Mouse (Mus musculus) large intestine, adult 2 months (tissue): ENCODE results near the gene Atg4c. TPM values are rescaled to one million over a fixed set of nuclear protein-coding genes. Genes with fewer than 3 reads are reported as not detected.

Source experiments
- DNase-seq: peaks from one replicate; pipeline ENCODE4 v3.0.0-alpha.2; 2012; ENCODE audit warnings: low read depth, low spot score
- WGBS: fragments of 180-500 bp; shearing (Covaris S2); methylation state at CpG from one replicate; pipeline ENCODE4 v1.1.7; 2018; 5-methylcytosine and 5-hydroxymethylcytosine counted together
- polyA plus RNA-seq: library from polyadenylated mRNA; depleted of rRNA; stranded (reverse); fragments of >200 nt; gene quantifications from 2 replicates; pipeline ENCODE4 v1.2.3, GENCODE M21; 2012

Atg4c gene
- polyA plus RNA-seq, 1 experiment, result 4.0 TPM

DNA sequence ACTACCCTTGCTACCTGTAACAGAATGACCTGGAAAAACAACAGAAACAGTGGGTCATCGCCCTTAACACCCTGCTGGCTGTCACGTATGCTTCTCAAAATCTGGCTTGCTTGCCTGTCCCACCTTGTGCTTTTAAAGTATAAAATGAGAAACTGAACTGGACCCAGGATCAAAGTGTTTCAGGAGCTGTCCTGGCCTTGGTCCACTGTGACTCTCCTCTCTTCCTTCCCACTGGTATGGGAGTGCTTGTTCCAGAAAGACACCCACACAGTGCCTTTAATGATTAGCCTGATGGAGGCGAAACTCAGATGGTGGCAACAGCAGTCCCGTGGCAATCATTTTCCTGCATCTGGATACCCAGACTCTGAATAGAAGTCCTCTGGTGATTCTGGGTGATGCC is 9.1 kb upstream of the Atg4c start:
- no peak for DNase-seq
- WGBS, result 62% methylated on average over 4 of the region's 4 CpGs

- DNase-seq, result no peak
- 72% methylated on average over 4 of the region's 4 CpGs for WGBS
Observed at GRCm38 (mm10) chr4:99185305-99185704, 8.4 kb upstream of the Atg4c start.

DNA sequence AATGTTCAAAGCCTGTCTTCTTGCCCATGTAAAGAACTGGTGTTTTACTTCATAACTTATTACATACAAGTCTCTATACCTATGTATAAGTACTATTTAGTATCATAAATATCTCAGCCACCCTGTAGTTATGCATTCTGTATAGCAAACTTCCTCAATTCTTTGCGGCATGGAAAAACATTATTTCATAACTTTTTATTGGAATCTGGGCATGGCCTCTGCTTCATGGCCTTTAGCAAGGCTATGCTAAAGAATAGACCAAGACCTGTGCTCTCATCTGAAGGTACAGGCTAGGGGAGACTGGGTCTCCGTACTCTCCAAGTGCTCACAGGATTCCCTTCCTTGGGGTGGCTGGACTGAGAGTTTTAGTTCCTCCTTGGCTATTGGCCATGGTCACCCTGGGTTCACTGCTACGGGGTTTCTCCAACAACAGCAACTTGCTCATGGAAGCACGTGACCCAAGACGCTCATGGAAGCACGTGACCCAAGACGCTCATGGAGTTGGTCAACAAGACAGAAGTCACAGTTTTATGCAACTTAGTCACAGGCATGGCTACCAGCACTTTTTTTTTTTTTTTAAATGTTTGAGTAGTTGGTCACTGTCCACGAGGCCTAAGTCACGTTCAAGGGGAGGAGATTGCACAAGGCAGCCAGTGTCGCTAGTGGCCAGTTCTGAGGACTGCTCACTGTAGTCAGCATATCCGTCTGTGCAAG is 7.2 kb upstream of the Atg4c start:
- 73% methylated on average over 11 of the region's 11 CpGs for WGBS
- no peak for DNase-seq

- DNase-seq, result no peak
- 70% methylated on average over 1 of the region's 1 CpGs for WGBS
Observed at GRCm38 (mm10) chr4:99192640-99193039, 1.1 kb upstream of the Atg4c start.

- WGBS, result 36% methylated on average over 6 of the region's 6 CpGs
- no peak for DNase-seq
Observed at GRCm38 (mm10) chr4:99193214-99193613, 520 bp upstream of the Atg4c start.

GRCm38 (mm10) chr4:99194826-99195225 is 1.1 kb downstream of the Atg4c start:
- WGBS, result 14% methylated on average over 5 of the region's 5 CpGs
- no peak for DNase-seq

DNA sequence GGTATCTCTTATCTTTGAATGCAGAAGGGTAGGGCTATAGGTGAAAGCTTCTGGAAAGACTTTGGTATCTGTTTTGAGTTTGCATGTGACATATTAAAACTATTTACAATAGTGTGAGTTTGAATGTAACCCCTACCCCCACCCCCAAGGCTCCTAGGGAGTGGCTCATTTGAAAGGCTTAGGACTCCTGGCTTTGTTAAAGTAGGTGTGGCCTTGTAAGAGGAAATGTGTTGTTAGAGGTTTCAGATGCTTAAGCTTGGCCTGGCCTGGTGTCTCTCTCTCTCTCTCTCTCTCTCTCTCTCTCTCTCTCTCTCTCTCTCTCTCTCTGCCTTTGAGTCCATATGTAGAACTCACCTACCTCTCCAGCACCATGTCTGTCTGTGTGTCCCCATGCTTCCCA is 5.0 kb downstream of the Atg4c start:
- no peak for DNase-seq

- WGBS, result 25% methylated on average over 13 of the region's 13 CpGs
- DNase-seq, result no peak
Observed at GRCm38 (mm10) chr4:99199757-99200251, 6.1 kb downstream of the Atg4c start.

- DNase-seq, result no peak
- 74% methylated on average over 7 of the region's 7 CpGs for WGBS
Observed at GRCm38 (mm10) chr4:99200383-99201136, 6.8 kb downstream of the Atg4c start.

DNA sequence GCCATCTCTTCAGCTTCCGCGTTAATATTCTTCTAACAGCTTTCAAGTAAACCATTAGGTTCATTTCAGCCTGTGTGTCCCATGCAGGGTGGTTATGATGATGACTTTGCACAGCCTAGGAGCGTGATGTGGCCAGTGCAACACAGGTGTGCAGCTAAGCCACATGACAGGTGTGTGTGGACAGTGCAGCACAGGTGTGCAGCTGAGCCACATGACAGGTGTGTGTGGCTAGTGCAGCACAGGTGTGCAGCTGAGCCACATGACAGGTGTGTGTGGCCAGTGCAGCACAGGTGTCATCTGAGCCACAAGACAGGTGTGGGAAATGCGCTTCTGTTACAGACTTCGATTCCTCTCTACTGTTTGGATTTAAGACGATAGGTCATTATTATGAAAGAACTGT is 12.0 kb downstream of the Atg4c start:
- no peak for DNase-seq
- WGBS, result 72% methylated on average over 6 of the region's 6 CpGs

GRCm38 (mm10) chr4:99206356-99206755 is 12.6 kb downstream of the Atg4c start:
- DNase-seq, result no peak
- WGBS, result 70% methylated on average over 3 of the region's 3 CpGs

DNA sequence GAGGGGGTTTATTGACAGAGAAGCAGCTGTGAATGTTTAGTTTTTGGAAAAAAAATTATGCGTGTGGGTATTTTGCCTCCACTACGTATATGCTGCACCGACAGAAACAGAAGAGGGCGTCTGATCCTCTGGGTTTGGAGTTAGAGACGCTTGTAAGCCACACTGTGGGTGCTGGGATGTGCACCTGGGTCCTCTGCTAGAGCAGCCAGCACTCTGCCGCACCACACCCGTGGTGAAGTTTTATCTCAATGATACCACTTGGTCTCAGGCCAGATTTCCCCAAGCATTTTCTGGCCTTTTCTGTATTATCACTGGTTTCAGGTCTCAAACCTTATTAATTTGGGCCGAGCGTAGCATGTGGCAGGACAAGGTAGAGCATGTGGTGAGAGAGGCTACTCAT is 16.4 kb downstream of the Atg4c start:
- DNase-seq, result no peak
- 84% methylated on average over 9 of the region's 9 CpGs for WGBS

- no peak for DNase-seq
- 52% methylated on average over 8 of the region's 8 CpGs for WGBS
Observed at GRCm38 (mm10) chr4:99211606-99212005, 17.9 kb downstream of the Atg4c start.

- 79% methylated on average over 4 of the region's 4 CpGs for WGBS
- no peak for DNase-seq
Observed at GRCm38 (mm10) chr4:99213123-99213522, 19.4 kb downstream of the Atg4c start.

- DNase-seq, result no peak
- WGBS, result 95% methylated on average over 8 of the region's 8 CpGs
Observed at GRCm38 (mm10) chr4:99222221-99222620, 28.5 kb downstream of the Atg4c start.

- 87% methylated on average over 2 of the region's 2 CpGs for whole genome bisulfite sequencing
- DNase-seq, result no peak
Observed at GRCm38 (mm10) chr4:99224790-99225189, 31.1 kb downstream of the Atg4c start.

- DNase-seq, result no peak
- WGBS, result 76% methylated on average over 6 of the region's 6 CpGs
Observed at GRCm38 (mm10) chr4:99227226-99227625, 33.5 kb downstream of the Atg4c start.

- 92% methylated on average over 8 of the region's 8 CpGs for WGBS
- DNase-seq, result no peak
Observed at GRCm38 (mm10) chr4:99229371-99229770, 35.6 kb downstream of the Atg4c start.

DNA sequence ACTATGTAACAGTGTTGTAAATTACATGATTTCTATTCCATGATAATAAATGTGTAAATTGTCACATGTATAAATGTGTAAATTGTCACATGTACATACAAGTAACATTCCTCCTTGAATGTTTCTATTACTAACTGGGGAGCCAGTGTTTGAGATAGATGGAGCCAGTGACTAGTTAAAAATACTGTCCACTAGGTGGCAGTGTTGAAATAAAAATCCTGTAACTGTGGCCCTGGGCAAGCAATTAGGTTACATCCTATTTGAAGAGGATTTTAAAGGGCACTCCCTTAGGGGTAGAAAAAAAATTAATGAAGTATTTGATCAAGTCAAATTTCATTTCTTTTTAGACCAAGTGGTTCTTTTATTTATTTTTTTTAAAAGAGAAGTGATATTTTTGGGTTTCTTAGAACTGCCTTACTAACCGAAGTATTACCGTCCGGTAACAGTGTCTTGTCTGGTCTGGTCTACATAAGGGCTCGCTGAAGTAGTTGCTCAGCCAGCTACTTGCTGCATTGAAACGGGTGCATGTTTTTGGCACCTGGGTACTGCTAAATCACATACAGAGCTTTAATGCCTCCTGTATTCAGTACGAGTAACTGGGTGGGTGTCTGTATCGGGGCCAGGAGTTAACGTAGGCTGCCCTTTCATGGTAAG is 41.6 kb downstream of the Atg4c start:
- DNase-seq, result no peak
- WGBS, result 93% methylated on average over 8 of the region's 8 CpGs

GRCm38 (mm10) chr4:99238305-99238704 is 44.6 kb downstream of the Atg4c start:
- 93% methylated on average over 2 of the region's 2 CpGs for WGBS
- DNase-seq, result no peak

DNA sequence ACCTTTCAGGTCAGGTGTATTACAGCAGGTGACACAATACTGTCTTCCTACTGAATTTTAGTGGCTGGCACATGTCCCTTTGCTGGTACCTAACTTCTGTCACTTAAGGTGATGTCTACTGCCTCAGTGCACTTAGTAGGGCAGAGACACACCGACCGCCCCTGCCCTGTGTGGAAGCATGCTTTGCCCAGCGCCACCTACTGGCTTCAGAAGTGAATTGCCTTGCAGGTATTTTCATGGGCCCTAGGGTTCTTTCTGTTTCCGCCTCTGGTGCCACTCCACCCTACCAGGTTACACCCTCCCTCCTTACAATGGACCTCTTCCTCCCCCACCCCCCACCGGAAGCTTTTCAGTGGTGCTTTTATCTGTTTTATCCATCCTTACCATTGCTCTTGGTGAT is 47.9 kb downstream of the Atg4c start:
- WGBS, result 71% methylated on average over 5 of the region's 5 CpGs

More for the DNA sequence above, 47.9 kb downstream of the Atg4c start:
- no peak for DNase-seq
